Mouse (Mus musculus) spleen, postnatal 4 days (tissue): ENCODE data around the gene Large2.
A peak's percentile ranks its signal among the peaks of the same experiment; 100 is the strongest.
"Not testable (repeated sequence)": the region's sequence is repeated elsewhere in the genome, so short reads cannot be mapped to it uniquely, and the experiment has no call there.

ENCODE experiments used
- DNase-seq, 2 experiments: peaks; one replicate each; pipeline ENCODE4 v3.0.0; 2022; ENCODE audit warnings: low spot score in 2 of 2

The Large2 gene

DNA sequence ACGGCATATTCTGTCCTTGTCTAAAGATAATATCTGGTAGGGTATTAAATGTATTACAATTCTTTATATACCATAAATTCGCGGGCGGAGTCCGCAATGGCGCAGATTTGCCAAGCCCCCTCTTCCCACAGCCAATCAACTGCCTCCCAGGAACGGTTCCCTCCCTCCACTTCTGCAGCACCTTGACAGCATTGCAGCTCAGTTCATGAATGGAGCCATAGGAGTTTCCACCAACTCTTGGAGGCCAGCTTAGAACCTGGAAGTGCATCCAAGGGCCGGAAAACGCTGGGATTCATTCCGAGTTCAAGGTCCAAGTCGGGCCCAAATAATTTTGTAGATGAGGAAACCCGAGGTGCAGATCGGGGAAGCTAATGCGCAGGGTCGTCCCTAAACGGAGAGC is at the start of gene Large2, which contains the start of gene Pex16:
Large2 (minus strand) TSS at position 356 of the 400 bp plus-strand sequence.
Pex16 (plus strand) TSS at position 163 of the 400 bp plus-strand sequence.
- peak in 1 of 2 experiments; percentile 44 for DNase-seq

DNA sequence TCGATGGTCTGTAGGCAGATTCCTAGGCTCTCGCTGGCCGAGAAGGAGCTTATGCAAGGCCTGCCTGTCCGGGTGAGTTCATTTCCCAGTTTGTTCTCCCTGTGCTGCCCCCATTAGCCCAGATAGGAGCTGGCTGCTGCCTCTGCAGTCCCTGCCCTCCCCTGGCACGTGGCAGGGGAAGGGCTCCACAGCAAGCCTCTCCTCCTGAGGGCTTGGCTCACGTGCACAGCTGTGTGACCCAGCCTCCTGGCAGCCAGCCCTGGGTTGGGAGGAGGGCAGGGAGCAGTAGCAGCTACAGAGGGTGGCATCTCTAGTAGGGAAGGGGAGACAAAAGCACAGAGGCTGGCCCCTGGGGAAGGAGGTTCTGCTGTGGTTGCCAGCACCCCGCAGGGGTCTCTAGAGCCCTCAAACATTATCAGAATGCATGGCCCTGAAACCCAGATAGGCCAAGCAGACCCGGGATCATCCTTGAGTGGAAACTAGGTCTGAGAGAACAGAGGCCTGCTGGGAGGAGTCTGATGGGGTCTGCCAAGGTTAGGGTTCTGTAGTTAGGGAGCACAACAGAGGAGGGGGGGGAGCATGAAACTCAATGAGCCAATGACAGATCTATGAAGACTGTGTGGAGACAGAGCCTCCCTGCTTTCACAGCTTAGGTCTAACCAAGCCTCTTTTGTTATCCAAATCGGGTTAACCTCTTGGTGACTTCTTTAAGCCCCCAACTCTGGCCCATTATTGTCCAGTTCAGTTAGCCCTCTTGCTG is 49.2 kb upstream of the Large2 start:
- DNase-seq = peak in 1 of 2 experiments; percentile 31

GRCm38 (mm10) chr2:92423156-92423555 is 48.5 kb upstream of the Large2 start:
- no peak for DNase-seq

DNA sequence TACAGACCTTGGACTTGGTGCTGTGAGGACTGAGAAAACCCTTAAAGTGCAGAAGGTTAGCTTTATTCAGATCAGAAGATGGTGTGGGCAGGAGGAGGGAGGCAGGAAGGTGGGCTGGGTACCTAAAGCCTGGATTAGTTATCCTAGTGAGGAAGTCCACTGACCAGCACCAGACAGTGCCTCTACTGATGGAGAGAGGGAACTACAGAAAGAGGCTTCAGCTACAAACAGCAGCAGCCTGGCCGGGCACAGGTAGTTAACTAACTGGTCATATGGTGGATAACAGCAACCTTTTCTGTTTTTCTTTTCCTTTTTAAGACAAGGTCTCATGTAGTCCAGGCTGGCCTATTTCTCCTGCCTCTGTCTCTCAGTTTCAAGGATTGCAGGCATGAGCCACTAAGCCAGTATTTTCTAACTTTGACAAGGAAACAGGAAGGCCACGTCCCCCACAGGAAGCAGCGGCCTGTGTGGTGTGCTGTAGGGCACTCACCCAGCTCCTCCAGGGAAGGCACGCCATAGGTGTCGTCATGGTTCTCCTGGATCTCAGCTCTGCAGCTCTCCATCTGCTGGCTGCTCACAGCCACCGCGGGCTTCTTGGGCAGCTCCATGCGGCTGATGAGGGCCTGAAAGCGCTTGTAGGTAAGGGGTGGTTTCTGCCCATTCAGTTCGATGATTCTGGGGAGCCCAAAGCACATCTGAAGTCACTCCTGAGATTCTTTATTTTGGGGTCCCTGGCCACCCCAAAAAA is 47.9 kb upstream of the Large2 start:
- no peak for DNase-seq

DNA sequence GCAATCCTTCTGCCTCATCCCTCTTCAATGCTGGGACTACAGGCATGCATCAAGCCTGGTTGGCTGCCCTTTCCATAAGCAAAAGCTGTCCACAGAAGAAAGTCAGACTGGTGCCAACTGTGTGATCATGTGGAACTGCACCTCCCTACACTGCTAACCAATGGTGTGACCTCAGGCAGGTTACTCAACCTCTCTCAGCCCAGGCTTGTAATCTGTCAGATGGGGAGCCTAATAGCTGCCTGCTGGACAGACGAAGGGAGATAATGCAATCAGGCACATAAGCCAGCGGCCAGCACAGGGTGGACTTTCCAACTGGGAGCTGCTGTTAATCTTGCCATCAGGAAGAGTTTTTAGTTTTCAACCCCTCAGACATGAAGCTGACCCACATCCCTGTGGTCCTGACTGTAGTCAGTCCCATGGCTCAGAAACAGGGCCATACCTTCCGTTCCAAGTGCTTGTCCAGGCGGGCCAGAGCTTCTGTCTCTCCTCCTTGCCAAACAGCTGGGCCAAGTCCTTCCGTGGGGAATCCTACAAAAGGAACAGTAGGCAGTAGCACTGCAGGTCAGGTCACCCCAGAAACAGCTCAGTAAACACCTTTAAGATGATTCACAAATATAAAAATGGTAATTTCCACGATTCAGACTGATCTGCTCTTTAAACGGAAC is 47.2 kb upstream of the Large2 start:
- DNase-seq = no peak

DNA sequence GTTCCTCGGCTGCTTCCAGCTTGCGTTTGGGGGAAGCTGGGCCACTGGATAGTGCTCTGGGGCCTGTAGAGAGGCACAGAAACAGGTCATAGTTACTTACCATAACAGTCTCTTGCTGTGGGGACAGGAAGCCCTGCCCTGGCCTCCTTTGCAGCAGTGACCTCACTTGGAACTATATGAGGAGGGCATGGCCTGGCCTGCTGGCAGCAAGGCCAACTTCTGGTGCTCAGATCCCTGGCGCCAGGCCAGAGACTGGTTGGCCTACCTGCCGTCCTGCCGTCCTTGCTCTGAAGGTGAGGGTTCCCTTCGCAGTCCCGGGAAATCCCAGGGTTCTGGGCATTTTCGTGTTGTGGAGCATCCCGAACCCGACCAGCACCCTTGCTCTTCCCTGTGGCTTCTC is 37.0 kb upstream of the Large2 start:
- DNase-seq = no peak

- no peak for DNase-seq
Measured at GRCm38 (mm10) chr2:92408309-92409045, 33.8 kb upstream of the Large2 start.

DNA sequence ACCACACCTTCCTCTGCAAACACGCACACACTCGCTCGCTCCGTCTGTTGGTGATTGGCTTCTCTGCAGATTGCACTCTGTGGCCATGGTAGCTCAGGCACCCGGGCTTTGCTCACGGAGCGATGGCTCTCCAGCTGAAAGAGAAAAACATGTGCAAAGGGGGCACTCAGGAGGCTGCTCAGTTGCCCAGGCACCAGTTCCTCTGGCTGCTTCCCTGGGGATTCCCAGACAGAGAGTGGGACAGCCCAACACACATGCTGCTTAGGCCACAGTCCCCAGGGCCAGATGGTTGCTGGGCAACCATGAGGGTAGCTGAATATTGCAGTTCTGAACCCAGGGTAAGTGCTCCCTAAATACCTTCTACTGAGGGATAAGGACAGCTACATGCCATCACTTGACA is 31.0 kb upstream of the Large2 start:
- DNase-seq = no peak

DNA sequence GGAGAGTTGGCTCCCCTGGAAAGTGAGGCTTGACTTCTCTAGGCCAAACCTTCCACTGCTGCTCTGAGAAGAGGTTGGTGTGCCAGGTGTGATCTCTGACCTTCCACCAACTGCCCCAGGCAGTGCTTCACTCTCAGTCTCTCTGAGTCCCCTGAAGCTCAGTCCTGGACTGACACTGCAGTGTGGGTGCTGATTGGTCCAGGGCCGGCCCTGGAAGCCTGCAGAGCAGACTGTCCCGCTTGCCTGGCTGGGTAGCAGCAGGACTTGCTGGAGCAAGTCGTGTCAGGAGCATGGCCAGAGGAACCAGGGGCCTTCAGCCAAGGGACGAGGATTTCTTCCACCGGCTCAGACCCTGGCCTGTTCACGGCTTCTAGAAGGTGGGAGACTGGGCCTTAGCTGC is 30.1 kb upstream of the Large2 start:
- no peak for DNase-seq

DNA sequence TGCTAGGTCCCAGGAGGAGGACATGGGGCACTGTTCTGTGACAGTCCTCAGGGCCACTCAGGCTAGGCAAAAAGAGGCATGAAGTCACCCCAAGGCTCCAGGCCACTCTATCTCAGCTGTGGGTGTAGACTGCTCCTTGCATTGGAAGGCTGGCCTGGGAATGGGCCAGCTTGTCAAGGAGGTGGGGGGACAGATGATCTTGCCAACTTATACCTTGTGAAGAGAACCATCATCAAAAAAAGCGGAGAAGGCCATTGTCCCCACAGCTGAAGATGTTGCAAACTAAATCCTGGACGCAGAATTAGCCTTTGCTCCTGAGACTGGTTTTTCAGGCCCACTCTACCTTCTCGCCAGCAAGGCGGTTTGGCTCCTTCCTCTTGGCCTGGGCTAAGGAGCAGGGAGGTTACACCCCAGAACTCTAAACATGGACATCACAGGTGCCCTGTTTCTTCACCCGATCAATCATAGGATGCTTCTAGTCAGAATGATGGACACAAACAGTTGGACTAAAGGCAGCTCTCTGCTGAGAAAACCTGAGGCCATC is 29.2 kb upstream of the Large2 start:
- no peak for DNase-seq

DNA sequence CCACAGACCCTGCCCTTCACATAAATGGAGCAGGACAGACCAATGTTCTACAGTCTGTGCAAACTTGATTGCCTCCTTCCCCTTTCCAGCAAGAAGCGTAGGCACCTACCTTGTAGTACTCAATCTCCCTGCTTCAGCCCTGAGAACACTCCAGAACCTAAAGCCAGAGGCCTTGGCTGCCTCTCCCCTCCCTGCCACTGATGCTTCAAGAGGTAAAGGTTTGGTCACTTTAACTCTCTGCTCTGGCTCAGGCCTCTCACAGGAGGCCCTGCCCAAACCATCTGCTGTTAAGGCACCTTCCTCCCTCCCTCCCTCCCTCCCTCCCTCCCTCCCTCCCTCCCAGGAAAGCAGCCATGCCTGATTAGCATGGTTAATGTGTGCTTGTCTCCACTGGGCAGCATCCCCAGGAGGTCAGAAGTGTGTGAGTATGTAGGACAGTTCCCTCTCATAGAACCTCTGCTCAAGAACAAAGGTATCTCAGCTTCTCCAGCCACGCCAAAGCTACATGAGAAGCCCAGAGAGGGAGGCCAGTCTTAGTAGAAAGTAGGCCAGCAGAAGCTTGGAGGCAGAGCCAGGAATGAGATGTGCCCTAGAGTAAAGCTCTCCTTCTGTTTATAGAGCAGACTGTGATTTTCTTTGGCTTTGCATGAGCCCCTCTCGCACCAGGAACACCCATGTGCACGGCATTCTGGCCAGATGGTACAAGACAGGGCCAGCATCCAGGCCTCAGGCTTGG is 28.1 kb upstream of the Large2 start:
- DNase-seq = no peak

DNA sequence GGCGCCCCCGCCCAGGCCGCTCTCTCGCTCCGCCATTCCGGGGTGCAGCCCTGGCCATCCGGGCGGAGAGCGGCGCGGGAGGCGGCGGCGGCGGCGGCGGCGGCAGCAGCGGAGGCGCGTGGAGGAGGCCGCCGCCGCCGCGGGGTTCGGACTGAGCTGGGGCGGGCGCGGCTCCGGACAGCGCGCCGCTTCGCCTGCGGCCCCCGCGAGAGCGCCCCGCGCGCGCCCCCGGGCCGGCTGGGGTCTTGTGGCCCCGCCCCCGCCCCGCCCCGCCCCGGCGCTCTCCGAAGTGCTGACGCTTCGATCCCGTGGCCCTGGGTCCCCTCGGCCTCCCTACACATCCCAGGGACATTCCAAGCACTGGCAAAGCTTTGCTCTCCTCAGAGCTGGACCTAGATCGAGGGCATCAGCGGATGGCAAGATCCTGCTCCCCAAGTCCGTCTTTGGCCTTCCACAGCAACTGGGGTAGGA is 26.5 kb upstream of the Large2 start, which contains the start of gene Mapk8ip1:
Mapk8ip1 (minus strand) TSS at position 173 of the 471 bp plus-strand sequence.
- no peak for DNase-seq

DNA sequence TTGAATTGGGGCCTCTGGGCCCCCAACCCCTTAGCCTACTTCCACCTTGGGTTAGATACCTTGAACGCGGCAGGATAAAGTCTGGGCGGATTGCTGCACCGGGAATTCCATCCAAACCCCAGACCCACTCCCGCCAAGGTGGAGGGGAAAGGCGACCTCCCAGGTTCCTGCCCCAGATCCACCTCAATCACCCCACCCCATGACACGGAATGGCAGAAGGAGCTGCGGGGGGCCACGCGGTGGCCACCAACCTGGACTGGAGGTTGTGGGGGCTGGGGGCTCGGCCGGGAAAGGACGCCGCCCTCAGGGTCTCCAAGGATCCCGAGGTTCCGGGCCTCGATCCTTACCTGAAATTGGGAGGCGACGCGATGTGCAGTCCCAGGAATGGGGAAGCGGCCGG is 26.0 kb upstream of the Large2 start:
- no peak for DNase-seq

- not testable (repeated sequence) for DNase-seq
Measured at GRCm38 (mm10) chr2:92399877-92400276, 25.2 kb upstream of the Large2 start.

- no peak for DNase-seq
Measured at GRCm38 (mm10) chr2:92397436-92397835, 22.8 kb upstream of the Large2 start.

GRCm38 (mm10) chr2:92395535-92395934 is 20.9 kb upstream of the Large2 start:
- DNase-seq = no peak

- no peak for DNase-seq
Measured at GRCm38 (mm10) chr2:92392318-92393264, 17.9 kb upstream of the Large2 start.

DNA sequence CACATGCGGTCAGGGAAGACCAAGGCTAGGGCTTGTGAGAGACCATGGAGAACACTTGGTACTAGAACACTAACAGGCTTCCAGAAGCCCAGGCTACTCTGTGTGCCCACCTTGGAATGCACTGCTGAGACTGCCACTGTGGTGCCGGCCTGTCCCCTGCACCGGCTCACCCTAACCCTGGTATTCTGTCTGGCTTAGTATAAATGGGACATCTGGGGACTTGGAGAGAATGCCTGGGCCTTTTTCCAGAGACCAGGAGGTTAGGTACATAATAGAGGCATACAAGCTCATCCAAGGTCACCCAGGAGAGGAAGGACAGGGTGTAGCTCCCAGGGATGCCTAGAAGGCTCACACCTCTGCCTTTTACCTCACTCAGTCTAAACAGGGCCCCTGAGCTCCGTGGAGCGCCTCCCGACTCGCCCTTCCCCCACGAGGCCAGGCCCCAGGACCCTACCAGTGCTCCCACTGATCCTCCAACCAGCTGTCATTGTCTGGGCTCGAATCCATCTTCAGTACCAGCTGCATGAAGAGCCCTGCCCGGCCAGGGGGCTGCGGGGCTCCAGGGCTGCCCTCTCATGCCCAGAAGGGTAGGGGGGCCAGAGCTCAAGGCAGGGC is 17.1 kb upstream of the Large2 start:
- DNase-seq = no peak

DNA sequence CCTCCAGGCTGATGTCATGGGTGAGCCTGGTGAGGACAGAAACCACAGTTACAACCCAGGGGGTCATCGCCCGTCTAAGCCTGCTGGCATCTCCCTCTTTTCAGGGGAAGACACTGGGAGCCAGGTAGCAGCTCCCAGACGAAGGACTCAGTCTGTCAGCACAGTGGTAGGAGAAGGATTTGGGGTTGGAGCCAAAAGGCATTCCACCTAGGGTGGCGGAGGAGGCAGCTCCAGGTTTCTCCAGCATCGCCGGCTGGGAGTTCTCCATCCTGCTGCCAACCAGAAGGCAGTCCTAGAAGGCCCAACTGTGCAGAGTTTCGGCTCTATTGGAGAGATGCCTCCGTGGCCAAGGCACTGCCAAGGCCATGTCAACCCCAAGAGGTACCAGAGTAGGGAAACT is 16.4 kb upstream of the Large2 start:
- no peak for DNase-seq
